Mouse (Mus musculus) testis, adult 2 months (tissue): ENCODE data around the gene Foxj2.

Experiments
- CTCF ChIP-seq: fragments of 200-500 bp; IDR thresholded peaks from 2 replicates; pipeline ENCODE4 v1.5.1; 2012; ENCODE audit warnings: low read depth, mild to moderate bottlenecking, inconsistent platforms, low read length, moderate library complexity; ENCODE audit not compliant: control insufficient read depth, insufficient read depth, insufficient replicate concordance
- POLR2A ChIP-seq: fragments of 200-500 bp; IDR thresholded peaks from 2 replicates; pipeline ENCODE4 v1.6.1; 2012; ENCODE audit warnings: low read depth, mild to moderate bottlenecking, inconsistent platforms, low read length, moderate library complexity; ENCODE audit not compliant: control insufficient read depth

- TF ChIP-seq CTCF, result no peak
- no peak for TF ChIP-seq POLR2A
Observed at GRCm38 (mm10) chr6:122812716-122813115, 7.0 kb upstream of the Foxj2 start.
